Mouse (Mus musculus) spleen, postnatal 36 days (tissue): Measurements from ENCODE around the gene Helt.

Experiments
- DNase-seq, 2 experiments: peaks; one replicate each; pipeline ENCODE4 v3.0.0; 2022; ENCODE audit warnings: low spot score in 2 of 2, mixed read lengths in 1 of 2

Helt gene

GRCm38 (mm10) chr8:46294181-46294892 lies at the start of gene Helt:
TSS of gene Helt (minus strand) at chr8:46294671.
- no peak for DNase-seq

- no peak for DNase-seq
Measured at GRCm38 (mm10) chr8:46342272-46342671, 47.8 kb upstream of the Helt start.

- no peak for DNase-seq
Measured at GRCm38 (mm10) chr8:46340381-46341273, 46.2 kb upstream of the Helt start.

GRCm38 (mm10) chr8:46339317-46339716 lies 44.8 kb upstream of the Helt start:
- DNase-seq, result no peak

GRCm38 (mm10) chr8:46336351-46336750 lies 41.9 kb upstream of the Helt start:
- DNase-seq, result peak; percentile 73 to 74

GRCm38 (mm10) chr8:46332389-46333061 lies 38.1 kb upstream of the Helt start:
- no peak for DNase-seq

- DNase-seq, result peak; percentile 30 to 40
Measured at GRCm38 (mm10) chr8:46331801-46332200, 37.3 kb upstream of the Helt start.

- DNase-seq, result no peak
Measured at GRCm38 (mm10) chr8:46329396-46329795, 34.9 kb upstream of the Helt start.

- DNase-seq, result no peak
Measured at GRCm38 (mm10) chr8:46327284-46327683, 32.8 kb upstream of the Helt start.

- DNase-seq, result no peak
Measured at GRCm38 (mm10) chr8:46326715-46327114, 32.2 kb upstream of the Helt start.

- no peak for DNase-seq
Measured at GRCm38 (mm10) chr8:46324676-46325075, 30.2 kb upstream of the Helt start.

GRCm38 (mm10) chr8:46323672-46324191 lies 29.3 kb upstream of the Helt start:
- no peak for DNase-seq

GRCm38 (mm10) chr8:46322833-46323232 lies 28.4 kb upstream of the Helt start:
- DNase-seq, result no peak

GRCm38 (mm10) chr8:46322421-46322820 lies 27.9 kb upstream of the Helt start:
- DNase-seq, result no peak

- no peak for DNase-seq
Measured at GRCm38 (mm10) chr8:46318802-46319201, 24.3 kb upstream of the Helt start.

GRCm38 (mm10) chr8:46317161-46317560 lies 22.7 kb upstream of the Helt start:
- no peak for DNase-seq

- no peak for DNase-seq
Measured at GRCm38 (mm10) chr8:46313798-46314197, 19.3 kb upstream of the Helt start.

GRCm38 (mm10) chr8:46311159-46311558 lies 16.7 kb upstream of the Helt start:
- peak; percentile 72 to 82 for DNase-seq

GRCm38 (mm10) chr8:46308189-46308588 lies 13.7 kb upstream of the Helt start:
- no peak for DNase-seq

- DNase-seq, result peak in 1 of 2 experiments; percentile 25
Measured at GRCm38 (mm10) chr8:46305733-46306349, 11.4 kb upstream of the Helt start.

GRCm38 (mm10) chr8:46302121-46302520 lies 7.7 kb upstream of the Helt start:
- DNase-seq, result no peak

- no peak for DNase-seq
Measured at GRCm38 (mm10) chr8:46298847-46299246, 4.4 kb upstream of the Helt start.
